Mouse (Mus musculus) thymus, adult 2 months (tissue): ENCODE measurements around the gene Ubox5. TPM values are rescaled to one million over a fixed set of nuclear protein-coding genes. Genes with fewer than 3 reads are reported as not detected.
"Not testable (repeated sequence)": the region's sequence is repeated elsewhere in the genome, so short reads cannot be mapped to it uniquely, and the experiment has no call there.

Experiments
- DNase-seq: peaks from one replicate; pipeline ENCODE4 v3.0.0; 2021
- H3K27ac ChIP-seq: fragments of 200-500 bp; 2 replicates; pipeline ENCODE4 v1.5.1; 2012; ENCODE audit warnings: low read length, control low read depth; ENCODE audit not compliant: control insufficient read depth, insufficient read depth
- H3K27me3 ChIP-seq: fragments of 200-500 bp; 2 replicates; pipeline ENCODE4 v1.6.1; 2012; ENCODE audit warnings: mild to moderate bottlenecking, low read length, moderate library complexity, mixed read lengths; ENCODE audit not compliant: control insufficient read depth, insufficient read depth
- H3K36me3 ChIP-seq: fragments of 200-500 bp; 2 replicates; pipeline ENCODE4 v1.6.1; 2012; ENCODE audit warnings: mild to moderate bottlenecking, low read length, moderate library complexity; ENCODE audit not compliant: control insufficient read depth, insufficient read depth
- H3K4me1 ChIP-seq: fragments of 200-500 bp; replicated peaks from 2 replicates; pipeline ENCODE4 v1.6.1; 2012; ENCODE audit warnings: low read length; ENCODE audit not compliant: control insufficient read depth, insufficient read depth
- H3K4me3 ChIP-seq: fragments of 200-500 bp; 2 replicates; pipeline ENCODE4 v1.5.1; 2012; ENCODE audit warnings: mild to moderate bottlenecking, low read length, control low read depth, moderate library complexity; ENCODE audit not compliant: control insufficient read depth, insufficient read depth
- CTCF ChIP-seq: fragments of 200-500 bp; IDR thresholded peaks from 2 replicates; pipeline ENCODE4 v1.5.1; 2012; ENCODE audit warnings: mild to moderate bottlenecking, control low read depth, low read length, moderate library complexity, borderline replicate concordance; ENCODE audit not compliant: control insufficient read depth, poor library complexity, insufficient read depth; ENCODE audit errors: extremely low read depth
- POLR2A ChIP-seq: fragments of 200-500 bp; IDR thresholded peaks from 2 replicates; pipeline ENCODE4 v1.6.1; 2012; ENCODE audit warnings: mild to moderate bottlenecking, low read length, control low read depth, moderate library complexity; ENCODE audit not compliant: control insufficient read depth, poor library complexity, insufficient read depth; ENCODE audit errors: extremely low read depth
- WGBS: fragments of 180-500 bp; shearing (Covaris S2); methylation state at CpG from one replicate; pipeline ENCODE4 v1.1.7; 2018; 5-methylcytosine and 5-hydroxymethylcytosine counted together
- polyA plus RNA-seq: library from polyadenylated mRNA; depleted of rRNA; stranded (reverse); fragments of >200 nt; gene quantifications from 2 replicates; pipeline ENCODE4 v1.2.3, GENCODE M21; 2012

Gene Ubox5
- polyA plus RNA-seq, 1 experiment = 10.7 TPM

DNA sequence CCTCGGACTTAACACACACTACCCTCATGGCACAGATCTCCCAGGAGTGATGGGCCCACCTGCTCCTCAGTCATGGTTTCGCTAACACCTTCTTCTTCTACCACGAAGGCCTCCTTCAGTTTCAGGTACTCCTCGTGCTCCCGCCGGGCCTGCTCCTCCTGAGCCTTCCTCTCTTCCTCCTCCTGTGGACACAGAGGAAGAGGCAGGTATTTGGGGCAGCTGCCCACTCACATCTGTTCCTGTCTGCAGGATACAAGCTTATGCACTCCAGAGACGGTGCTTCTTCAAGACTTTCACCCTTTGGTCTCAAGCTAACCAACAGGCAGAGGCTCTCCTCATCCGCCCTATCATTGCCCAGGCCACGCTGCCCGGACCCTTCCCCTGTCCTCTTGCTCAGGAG lies 28.7 kb upstream of the Ubox5 start:
- H3K27ac ChIP-seq = no peak overlapping the region
- 99% methylated on average over 10 of the region's 10 CpGs for WGBS
- TF ChIP-seq CTCF (no peak), POLR2A (no peak)
- H3K4me1 ChIP-seq = peaks cover 5% of the 10 kb centered on the region
- peaks cover 15% of the 10 kb centered on the region; the same call in 1 of the 2 replicates for H3K36me3 ChIP-seq
- no peaks in the 10 kb centered on the region for H3K27me3 ChIP-seq
- DNase-seq = no peak
- H3K4me3 ChIP-seq = no peak overlapping the region

DNA sequence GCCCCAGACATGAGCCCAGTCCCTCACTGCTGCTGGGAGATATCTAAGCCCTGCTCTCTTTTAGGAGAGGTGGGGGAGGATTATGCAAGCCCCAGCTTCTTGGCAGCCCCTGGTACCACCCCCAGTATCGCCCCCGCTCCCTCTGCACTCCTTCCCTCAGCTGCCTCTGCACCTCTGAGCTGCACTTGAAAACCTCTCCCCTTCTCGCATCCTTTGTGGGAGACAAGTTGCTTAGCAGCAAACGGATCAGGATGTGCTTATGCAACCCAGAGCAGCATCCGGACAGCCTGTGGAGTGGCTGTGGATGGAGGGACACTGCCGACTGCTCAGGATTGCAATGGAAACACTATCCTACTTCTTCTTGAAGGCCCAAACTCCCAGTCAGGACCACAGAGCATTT lies 27.7 kb upstream of the Ubox5 start:
- TF ChIP-seq POLR2A (no peak), CTCF (no peak)
- no peak for DNase-seq
- no peak overlapping the region for H3K4me3 ChIP-seq
- no peak overlapping the region for H3K27ac ChIP-seq
- WGBS = 97% methylated on average over 6 of the region's 6 CpGs
- H3K4me1 ChIP-seq = no peaks in the 10 kb centered on the region
- peaks cover 15% of the 10 kb centered on the region; the same call in 1 of the 2 replicates for H3K36me3 ChIP-seq
- H3K27me3 ChIP-seq = no peaks in the 10 kb centered on the region

GRCm38 (mm10) chr2:130656536-130656935 lies 26.7 kb upstream of the Ubox5 start:
- peaks cover 15% of the 10 kb centered on the region; the same call in 1 of the 2 replicates for H3K36me3 ChIP-seq
- H3K27ac ChIP-seq = no peak overlapping the region
- no peaks in the 10 kb centered on the region for H3K27me3 ChIP-seq
- WGBS = 98% methylated on average over 9 of the region's 9 CpGs
- no peaks in the 10 kb centered on the region for H3K4me1 ChIP-seq
- DNase-seq = no peak
- no peak for TF ChIP-seq POLR2A
- TF ChIP-seq CTCF = no peak
- no peak overlapping the region for H3K4me3 ChIP-seq

- Histone ChIP-seq H3K27ac (no peak overlapping the region), H3K4me3 (no peak overlapping the region), H3K36me3 (0 out of 2 replicates have a peak, but pooled peaks cover 12% of the 10 kb centered on the region), H3K27me3 (no peaks in the 10 kb centered on the region), H3K4me1 (no peaks in the 10 kb centered on the region)
- TF ChIP-seq CTCF = no peak
- no peak for TF ChIP-seq POLR2A
- DNase-seq = no peak
- WGBS = 93% methylated on average over 6 of the region's 6 CpGs
These were observed 26.0 kb upstream of the Ubox5 start for GRCm38 (mm10) chr2:130655660-130656339.

- no peaks in the 10 kb centered on the region for H3K27me3 ChIP-seq
- TF ChIP-seq POLR2A (no peak), CTCF (no peak)
- H3K36me3 ChIP-seq = 0 out of 2 replicates have a peak, but pooled peaks cover 12% of the 10 kb centered on the region
- no peak overlapping the region for H3K27ac ChIP-seq
- DNase-seq = no peak
- H3K4me1 ChIP-seq = no peaks in the 10 kb centered on the region
- no peak overlapping the region for H3K4me3 ChIP-seq
- WGBS = 96% methylated on average over 1 of the region's 1 CpGs
These were observed 23.9 kb upstream of the Ubox5 start for GRCm38 (mm10) chr2:130653760-130654159.

- no peak for TF ChIP-seq CTCF
- no peak for TF ChIP-seq POLR2A
- H3K36me3 ChIP-seq = 0 out of 2 replicates have a peak, but pooled peaks cover 12% of the 10 kb centered on the region
These were observed 23.5 kb upstream of the Ubox5 start for GRCm38 (mm10) chr2:130653303-130653702.

DNA sequence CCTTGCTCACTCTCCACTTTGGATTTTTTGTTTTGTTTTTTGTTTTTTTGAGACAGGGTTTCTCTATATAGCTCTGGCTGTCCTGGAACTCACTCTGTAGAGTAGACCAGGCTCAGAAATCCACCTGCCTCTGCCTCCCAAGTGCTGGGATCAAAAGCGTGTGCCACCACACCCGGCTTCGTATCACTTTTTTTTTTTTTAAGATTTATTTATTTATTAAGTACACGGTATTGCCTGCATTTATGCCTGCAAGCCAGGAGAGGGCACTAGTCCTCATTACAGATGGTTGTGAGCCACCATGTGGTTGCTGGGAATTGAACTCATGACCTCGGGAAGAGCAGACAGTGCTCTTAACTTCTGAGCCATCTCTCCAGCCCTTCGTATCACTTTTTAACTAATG lies 19.2 kb upstream of the Ubox5 start:
- DNase-seq, H3K4me3 ChIP-seq, H3K27ac ChIP-seq, H3K4me1 ChIP-seq, H3K27me3 ChIP-seq, H3K36me3 ChIP-seq: not testable (repeated sequence)
- 92% methylated on average over 6 of the region's 6 CpGs for WGBS

More at GRCm38 (mm10) chr2:130653303-130653702, 23.5 kb upstream of the Ubox5 start:
- 100% methylated on average over 2 of the region's 2 CpGs for WGBS
- H3K27ac ChIP-seq = no peak overlapping the region
- no peaks in the 10 kb centered on the region for H3K27me3 ChIP-seq
- H3K4me3 ChIP-seq = no peak overlapping the region
- no peaks in the 10 kb centered on the region for H3K4me1 ChIP-seq
- no peak for DNase-seq

DNA sequence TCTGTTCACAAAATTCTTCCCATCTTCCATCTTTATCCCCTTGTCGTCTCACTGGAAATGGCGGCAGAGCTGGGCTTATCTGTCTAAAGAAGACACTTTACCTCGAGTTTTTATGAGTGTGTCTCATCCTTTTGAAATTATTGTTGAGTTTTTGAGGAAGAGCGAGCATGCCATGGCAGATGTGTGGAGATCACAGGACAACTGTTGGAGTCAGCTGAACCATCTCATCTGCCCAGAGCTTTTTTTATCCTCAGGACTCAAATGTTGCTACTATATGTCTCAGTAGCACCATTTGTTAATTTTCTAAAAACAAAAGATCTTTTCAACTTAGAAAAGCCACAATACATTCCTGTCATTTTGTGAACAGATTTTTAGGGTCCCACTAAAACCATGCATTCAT lies 15.4 kb upstream of the Ubox5 start:
- Histone ChIP-seq H3K27ac (no peak overlapping the region), H3K27me3 (no peaks in the 10 kb centered on the region), H3K36me3 (no peaks in the 10 kb centered on the region), H3K4me1 (peaks cover 4% of the 10 kb centered on the region), H3K4me3 (no peak overlapping the region)
- WGBS = 89% methylated on average over 4 of the region's 4 CpGs
- DNase-seq = no peak
- TF ChIP-seq POLR2A (no peak), CTCF (no peak)
